Mouse (Mus musculus) hindbrain, embryonic 10.5 days (tissue): ENCODE measurements at regions not wholly inside any gene's neighbourhood (a gene's known extent, or its start where the extent isn't known, plus 50 kb on each side); places are given as distances from the start of the nearest gene placed in this dataset.

Experiments
- DNase-seq: peaks from one replicate; pipeline ENCODE4 v3.0.0-alpha.2; 2017; ENCODE audit warnings: low spot score
- H3K27ac ChIP-seq: fragments of 300-500 bp; sonication (generic); 2 replicates; pipeline ENCODE4 v1.5.1; 2016; ENCODE audit warnings: mild to moderate bottlenecking, moderate library complexity
- H3K27me3 ChIP-seq: fragments of 300-500 bp; sonication (generic); 2 replicates; pipeline ENCODE4 v1.6.1; 2016; ENCODE audit warnings: mild to moderate bottlenecking; ENCODE audit not compliant: poor library complexity, insufficient read depth, severe bottlenecking
- H3K36me3 ChIP-seq: fragments of 300-500 bp; sonication (generic); 2 replicates; pipeline ENCODE4 v1.6.1; 2016; ENCODE audit warnings: mild to moderate bottlenecking, moderate library complexity
- H3K4me1 ChIP-seq: fragments of 300-500 bp; sonication (generic); replicated peaks from 2 replicates; pipeline ENCODE4 v1.6.1; 2016; ENCODE audit warnings: mild to moderate bottlenecking
- H3K4me3 ChIP-seq: fragments of 300-500 bp; sonication (generic); 2 replicates; pipeline ENCODE4 v1.5.1; 2016; ENCODE audit warnings: mild to moderate bottlenecking, moderate library complexity
- H3K9me3 ChIP-seq: fragments of 300-500 bp; sonication (generic); 2 replicates; pipeline ENCODE4 v1.6.1; 2016; ENCODE audit warnings: mild to moderate bottlenecking, moderate library complexity
- WGBS: fragments of 180-500 bp; shearing (Covaris S2); methylation state at CpG from one replicate; pipeline ENCODE4 v1.1.7; 2016; 5-methylcytosine and 5-hydroxymethylcytosine counted together

- peaks cover 22% of the 10 kb centered on the region for H3K4me1 ChIP-seq
- H3K4me3 ChIP-seq, result no peak overlapping the region
- H3K27me3 ChIP-seq, result peaks cover 7% of the 10 kb centered on the region; the same call in 1 of the 2 replicates
- no peak overlapping the region for H3K27ac ChIP-seq
- DNase-seq, result no peak
- no peaks in the 10 kb centered on the region for H3K9me3 ChIP-seq
- H3K36me3 ChIP-seq, result no peaks in the 10 kb centered on the region
- 95% methylated on average over 2 of the region's 2 CpGs for WGBS
These were observed 317.3 kb upstream of the Jarid2 start for GRCm38 (mm10) chr13:44411781-44412496.

DNA sequence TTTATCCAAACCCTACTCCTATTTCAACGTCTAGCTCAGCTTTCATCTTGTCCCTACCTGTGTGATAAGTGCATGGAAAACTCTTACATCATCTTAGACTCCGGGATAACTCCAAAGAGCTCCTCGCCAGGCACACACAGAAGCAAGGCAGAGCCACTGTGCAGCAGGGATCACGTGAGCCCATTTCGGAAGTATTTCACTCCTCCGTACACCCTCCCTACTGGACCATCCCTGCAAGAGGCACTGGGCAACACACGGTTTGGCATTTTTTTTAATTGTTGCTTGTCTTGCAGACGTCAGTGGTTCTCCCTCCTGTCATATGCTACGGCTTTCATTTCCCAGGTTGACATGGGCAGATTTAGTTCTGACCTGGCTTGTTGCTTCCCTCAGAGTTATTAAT, 316.0 kb upstream of the Jarid2 start:
- 75% methylated on average over 9 of the region's 9 CpGs for WGBS
- peaks cover 33% of the 10 kb centered on the region for H3K4me1 ChIP-seq
- H3K27ac ChIP-seq, result no peak overlapping the region
- H3K9me3 ChIP-seq, result 0 out of 2 replicates have a peak, but pooled peaks cover under 1% of the 10 kb centered on the region
- H3K4me3 ChIP-seq, result no peak overlapping the region
- peaks cover 7% of the 10 kb centered on the region; the same call in 1 of the 2 replicates for H3K27me3 ChIP-seq
- DNase-seq, result no peak
- H3K36me3 ChIP-seq, result no peaks in the 10 kb centered on the region

- Histone ChIP-seq H3K4me1 (peaks cover 47% of the 10 kb centered on the region), H3K27me3 (0 out of 2 replicates have a peak, but pooled peaks cover 5% of the 10 kb centered on the region), H3K36me3 (no peaks in the 10 kb centered on the region), H3K27ac (no peak overlapping the region), H3K4me3 (no peak overlapping the region), H3K9me3 (0 out of 2 replicates have a peak, but pooled peaks cover 5% of the 10 kb centered on the region)
- no peak for DNase-seq
- WGBS, result 78% methylated on average over 7 of the region's 7 CpGs
These were observed 313.3 kb upstream of the Jarid2 start for GRCm38 (mm10) chr13:44415971-44416370.

DNA sequence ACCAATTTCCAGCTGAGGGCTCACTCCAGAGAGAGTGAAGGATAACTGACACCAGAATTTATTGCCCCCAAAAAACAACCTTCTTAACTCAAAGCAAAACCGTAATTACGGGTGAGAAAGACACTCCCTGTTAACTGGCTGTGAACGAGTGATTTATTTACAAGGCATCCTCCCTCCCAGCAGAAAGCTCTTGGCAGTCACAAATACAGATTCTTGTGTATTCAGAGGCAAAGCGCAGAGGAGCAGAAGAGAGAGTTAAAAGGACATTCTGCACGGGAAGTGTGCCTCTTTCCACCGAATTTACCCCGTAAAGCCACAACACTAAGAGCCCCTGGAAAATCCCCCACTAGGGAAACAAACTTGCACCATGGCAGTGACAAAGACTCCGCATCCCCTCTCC, 312.3 kb upstream of the Jarid2 start:
- no peak for DNase-seq
- Histone ChIP-seq H3K27ac (peak overlapping the region; percentile 72), H3K27me3 (no peaks in the 10 kb centered on the region), H3K36me3 (no peaks in the 10 kb centered on the region), H3K4me1 (peaks cover 52% of the 10 kb centered on the region), H3K9me3 (0 out of 2 replicates have a peak, but pooled peaks cover 5% of the 10 kb centered on the region), H3K4me3 (no peak overlapping the region)
- WGBS, result 11% methylated on average over 8 of the region's 8 CpGs

GRCm38 (mm10) chr13:44419056-44419455, 310.2 kb upstream of the Jarid2 start:
- peaks cover 52% of the 10 kb centered on the region for H3K4me1 ChIP-seq
- no peak overlapping the region for H3K4me3 ChIP-seq
- H3K27ac ChIP-seq, result 0 out of 2 replicates have a peak overlapping the region, but pooled peaks have one; percentile 43
- H3K36me3 ChIP-seq, result no peaks in the 10 kb centered on the region
- no peaks in the 10 kb centered on the region; the same call in 1 of the 2 replicates for H3K27me3 ChIP-seq
- WGBS, result 68% methylated on average over 8 of the region's 8 CpGs
- 0 out of 2 replicates have a peak, but pooled peaks cover 5% of the 10 kb centered on the region for H3K9me3 ChIP-seq
- no peak for DNase-seq

DNA sequence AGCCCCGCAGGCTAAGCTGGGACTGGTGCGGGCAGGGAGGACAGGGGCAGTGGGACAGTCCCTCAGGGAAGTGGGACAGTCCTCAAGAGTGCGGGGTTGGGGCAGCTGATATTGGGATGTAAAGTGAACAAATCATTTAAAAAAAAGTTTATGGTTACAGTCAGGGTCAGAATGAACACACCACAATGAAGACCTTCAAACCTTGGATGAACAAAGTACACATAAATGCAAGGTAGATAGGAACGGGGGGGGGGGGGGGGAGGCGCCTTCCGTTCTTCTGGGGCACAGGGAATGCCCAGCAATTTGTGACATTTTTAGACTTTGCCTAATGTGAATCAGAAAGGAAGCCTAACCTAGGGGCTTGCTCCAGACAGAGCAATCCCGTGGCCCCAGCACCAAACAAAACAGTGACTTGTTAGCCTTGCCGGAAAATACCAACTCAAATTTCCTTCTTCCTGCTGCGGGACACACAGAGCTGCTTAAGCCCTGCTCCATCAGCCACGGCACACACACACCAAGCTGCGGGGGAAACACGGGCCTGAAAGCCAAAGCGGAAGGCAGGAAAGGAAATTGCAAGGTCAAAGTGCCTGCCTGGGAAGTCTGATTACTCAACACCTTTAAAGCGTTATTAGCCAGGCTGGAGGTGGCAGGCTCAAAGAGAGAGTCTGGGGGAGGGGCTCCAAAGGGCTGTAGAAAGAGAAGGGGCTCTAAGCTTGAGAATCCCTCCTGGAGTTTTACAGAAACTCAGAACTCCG, 309.6 kb upstream of the Jarid2 start:
- peak overlapping the region; percentile 76 for H3K27ac ChIP-seq
- no peaks in the 10 kb centered on the region for H3K36me3 ChIP-seq
- DNase-seq, result peak; percentile 64
- peaks cover 52% of the 10 kb centered on the region for H3K4me1 ChIP-seq
- WGBS, result 23% methylated on average over 15 of the region's 15 CpGs
- H3K4me3 ChIP-seq, result peak overlapping the region; percentile 31; the same call in 1 of the 2 replicates
- H3K27me3 ChIP-seq, result no peaks in the 10 kb centered on the region; the same call in 1 of the 2 replicates
- H3K9me3 ChIP-seq, result 0 out of 2 replicates have a peak, but pooled peaks cover 5% of the 10 kb centered on the region

GRCm38 (mm10) chr13:44420227-44420592, 309.1 kb upstream of the Jarid2 start:
- WGBS, result 25% methylated on average over 6 of the region's 6 CpGs
- Histone ChIP-seq H3K9me3 (0 out of 2 replicates have a peak, but pooled peaks cover 5% of the 10 kb centered on the region), H3K36me3 (no peaks in the 10 kb centered on the region), H3K4me3 (peak overlapping the region; percentile 31; the same call in 1 of the 2 replicates), H3K27me3 (no peaks in the 10 kb centered on the region; the same call in 1 of the 2 replicates), H3K4me1 (peaks cover 52% of the 10 kb centered on the region), H3K27ac (peak overlapping the region; percentile 76)
- no peak for DNase-seq

GRCm38 (mm10) chr13:44420941-44421340, 308.3 kb upstream of the Jarid2 start:
- WGBS, result 90% methylated on average over 8 of the region's 8 CpGs
- no peak for DNase-seq
- Histone ChIP-seq H3K9me3 (0 out of 2 replicates have a peak, but pooled peaks cover 5% of the 10 kb centered on the region), H3K4me1 (peaks cover 51% of the 10 kb centered on the region), H3K4me3 (no peak overlapping the region), H3K27me3 (no peaks in the 10 kb centered on the region; the same call in 1 of the 2 replicates), H3K36me3 (no peaks in the 10 kb centered on the region), H3K27ac (no peak overlapping the region)

GRCm38 (mm10) chr13:44421426-44421825, 307.8 kb upstream of the Jarid2 start:
- H3K4me3 ChIP-seq, result no peak overlapping the region
- DNase-seq, result no peak
- H3K36me3 ChIP-seq, result no peaks in the 10 kb centered on the region
- WGBS, result 89% methylated on average over 3 of the region's 3 CpGs
- 0 out of 2 replicates have a peak, but pooled peaks cover 5% of the 10 kb centered on the region for H3K9me3 ChIP-seq
- H3K27me3 ChIP-seq, result no peaks in the 10 kb centered on the region; the same call in 1 of the 2 replicates
- peaks cover 47% of the 10 kb centered on the region for H3K4me1 ChIP-seq
- H3K27ac ChIP-seq, result no peak overlapping the region

GRCm38 (mm10) chr13:44421922-44422321, 307.4 kb upstream of the Jarid2 start:
- no peak for DNase-seq
- H3K27ac ChIP-seq, result no peak overlapping the region
- H3K9me3 ChIP-seq, result 0 out of 2 replicates have a peak, but pooled peaks cover 5% of the 10 kb centered on the region
- no peak overlapping the region for H3K4me3 ChIP-seq
- 75% methylated on average over 5 of the region's 5 CpGs for WGBS
- H3K36me3 ChIP-seq, result no peaks in the 10 kb centered on the region
- peaks cover 42% of the 10 kb centered on the region for H3K4me1 ChIP-seq
- H3K27me3 ChIP-seq, result no peaks in the 10 kb centered on the region; the same call in 1 of the 2 replicates

GRCm38 (mm10) chr13:44430492-44430891, 298.8 kb upstream of the Jarid2 start:
- Histone ChIP-seq H3K4me1 (no peaks in the 10 kb centered on the region), H3K27ac (no peak overlapping the region), H3K36me3 (no peaks in the 10 kb centered on the region), H3K27me3 (no peaks in the 10 kb centered on the region; the same call in 1 of the 2 replicates), H3K4me3 (no peak overlapping the region), H3K9me3 (no peaks in the 10 kb centered on the region)
- 89% methylated on average over 8 of the region's 8 CpGs for WGBS
- no peak for DNase-seq

DNA sequence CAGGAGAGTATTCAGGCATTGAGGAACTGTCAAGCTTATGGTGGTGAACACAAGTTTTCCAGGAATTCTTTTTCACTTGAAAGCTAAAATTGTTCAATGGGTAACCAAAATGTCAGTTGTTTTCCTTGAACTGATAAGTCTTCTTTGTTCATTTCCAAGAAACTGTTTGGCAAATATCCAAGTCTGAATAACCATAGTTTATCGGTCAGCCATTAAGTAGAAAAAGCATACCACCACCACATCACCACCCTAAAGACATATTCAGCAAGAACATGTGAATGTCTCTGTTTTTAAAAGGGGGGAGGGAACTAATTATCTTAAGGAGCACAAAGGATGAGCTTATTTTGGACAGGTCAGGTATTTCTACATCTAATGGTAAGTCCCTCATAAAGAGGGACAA, 291.6 kb upstream of the Jarid2 start:
- no peak overlapping the region for H3K27ac ChIP-seq
- H3K27me3 ChIP-seq, result no peaks in the 10 kb centered on the region
- H3K4me3 ChIP-seq, result no peak overlapping the region
- no peak for DNase-seq
- H3K4me1 ChIP-seq, result no peaks in the 10 kb centered on the region
- no peaks in the 10 kb centered on the region for H3K9me3 ChIP-seq
- WGBS, result 92% methylated on average over 1 of the region's 1 CpGs
- no peaks in the 10 kb centered on the region for H3K36me3 ChIP-seq

GRCm38 (mm10) chr13:44441061-44441460, 288.2 kb upstream of the Jarid2 start:
- DNase-seq, result no peak
- H3K27me3 ChIP-seq, result no peaks in the 10 kb centered on the region
- 87% methylated on average over 3 of the region's 3 CpGs for WGBS
- H3K4me3 ChIP-seq, result no peak overlapping the region
- H3K36me3 ChIP-seq, result no peaks in the 10 kb centered on the region
- H3K9me3 ChIP-seq, result no peaks in the 10 kb centered on the region
- no peak overlapping the region for H3K27ac ChIP-seq
- no peaks in the 10 kb centered on the region for H3K4me1 ChIP-seq
